ENCODE assay signal across 8 mouse cellular contexts in genomic region chr19:16779786-16780185, GRCm38 (mm10). TPM values are rescaled to one million over a fixed set of nuclear protein-coding genes. Genes with fewer than 3 reads are reported as not detected.
DNase-seq lines count a peak whose midpoint lies in the region; ATAC-seq and TF ChIP-seq lines count a peak whose summit lies in the region.

No protein-coding gene starts in this region.

- peak overlapping the region; percentile 34; the same call in 1 of the 2 replicates for H3K27ac ChIP-seq in kidney, adult 2 months (ENCODE audit: insufficient read depth, low read depth, low read length)
- no peak overlapping the region for H3K27ac ChIP-seq in bone marrow, adult 2 months (ENCODE audit: control insufficient read depth, insufficient read depth, low read depth, low read length, poor library complexity)
- H3K27ac ChIP-seq in hindbrain, embryonic 12.5 days = no peak overlapping the region
- H3K27ac ChIP-seq in midbrain, embryonic 13.5 days = no peak overlapping the region

- peak overlapping the region; percentile 63 for H3K9ac ChIP-seq in hindbrain, embryonic 12.5 days
- H3K9ac ChIP-seq in midbrain, embryonic 13.5 days (replicated peaks) = peak overlapping the region; percentile 71

- no peaks in the 10 kb centered on the region; the same call in 1 of the 2 replicates for H3K4me1 ChIP-seq in kidney, adult 2 months (ENCODE audit: control insufficient read depth, insufficient read depth, low read length)
- no peaks in the 10 kb centered on the region; the same call in 1 of the 2 replicates for H3K4me1 ChIP-seq in bone marrow, adult 2 months (ENCODE audit: control insufficient read depth, insufficient read depth, low read length)
- H3K4me1 ChIP-seq in hindbrain, embryonic 12.5 days = peaks cover 8% of the 10 kb centered on the region; the same call in 1 of the 2 replicates
- peaks cover 14% of the 10 kb centered on the region for H3K4me1 ChIP-seq in midbrain, embryonic 13.5 days (replicated peaks)

- no peaks in the 10 kb centered on the region for H3K9me3 ChIP-seq in hindbrain, embryonic 12.5 days (replicated peaks)
- H3K9me3 ChIP-seq in midbrain, embryonic 13.5 days = no peaks in the 10 kb centered on the region

- 21% methylated on average over 8 of the region's 8 CpGs for WGBS in kidney, adult 2 months
- WGBS in bone marrow, adult 2 months = 10% methylated on average over 8 of the region's 8 CpGs
- WGBS in hindbrain, embryonic 12.5 days = 16% methylated on average over 8 of the region's 8 CpGs
- WGBS in midbrain, embryonic 13.5 days = 17% methylated on average over 8 of the region's 8 CpGs

- TF ChIP-seq POLR2A in kidney, adult 2 months (IDR thresholded peaks at IDR 0.05; ENCODE audit: low read depth, low read length) = no peak
- TF ChIP-seq POLR2A in bone marrow, adult 2 months (IDR thresholded peaks at IDR 0.05; ENCODE audit: borderline replicate concordance, control insufficient read depth, low read depth, low read length) = no peak

- no peak for DNase-seq in kidney, adult 2 months
- DNase-seq in kidney, adult 8-10 months = no peak
- DNase-seq in MN1 (ENCODE audit: low spot score) = no peak
- DNase-seq in adrenal gland, postnatal 4 days (ENCODE audit: low spot score in 2 of 2) = no peak
- DNase-seq in cerebellum, postnatal 10 days = no peak

- H3K36me3 ChIP-seq in kidney, adult 2 months (ENCODE audit: control insufficient read depth, insufficient read depth, low read length) = no peaks in the 10 kb centered on the region
- no peaks in the 10 kb centered on the region for H3K36me3 ChIP-seq in hindbrain, embryonic 12.5 days
- H3K36me3 ChIP-seq in midbrain, embryonic 13.5 days = no peaks in the 10 kb centered on the region

- peak overlapping the region; percentile 64 for H3K4me3 ChIP-seq in kidney, adult 2 months (ENCODE audit: insufficient read depth, low read depth, low read length)
- peak overlapping the region; percentile 90 for H3K4me3 ChIP-seq in bone marrow, adult 2 months (replicated peaks; ENCODE audit: control insufficient read depth, low read depth, low read length)
- H3K4me3 ChIP-seq in hindbrain, embryonic 12.5 days = peak overlapping the region; percentile 65
- peak overlapping the region; percentile 74 for H3K4me3 ChIP-seq in midbrain, embryonic 13.5 days (replicated peaks)

- ATAC-seq in hindbrain, embryonic 12.5 days (ENCODE audit: low FRiP score) = no peak
- ATAC-seq in midbrain, embryonic 13.5 days = no peak

- no peak for TF ChIP-seq CTCF in kidney, adult 2 months (conservative IDR thresholded peaks at IDR 0.05; ENCODE audit: insufficient read depth, insufficient read length, low read depth, low read length)
- TF ChIP-seq CTCF in bone marrow, adult 2 months (IDR thresholded peaks at IDR 0.05; ENCODE audit: control insufficient read depth, insufficient read depth, low read length) = no peak

- no peaks in the 10 kb centered on the region for H3K27me3 ChIP-seq in kidney, adult 2 months (replicated peaks; ENCODE audit: control insufficient read depth, insufficient read depth, low read length)
- peaks cover 13% of the 10 kb centered on the region for H3K27me3 ChIP-seq in hindbrain, embryonic 12.5 days
- H3K27me3 ChIP-seq in midbrain, embryonic 13.5 days = peaks cover 17% of the 10 kb centered on the region

- peak overlapping the region; percentile 96 for H3K4me2 ChIP-seq in hindbrain, embryonic 12.5 days (replicated peaks)
- peak overlapping the region; percentile 97 for H3K4me2 ChIP-seq in midbrain, embryonic 13.5 days (replicated peaks)

RNA-seq across cellular contexts. Expression of gene Vps13a, which starts 0.9 kb away (rescaled TPM):
- polyA plus RNA-seq in kidney, adult 2 months (2012; rRNA removed) = 3.5 and 4.2 TPM in 2 replicates
- polyA plus RNA-seq in bone marrow, adult 2 months (2011; ENCODE audit: insufficient read depth, insufficient read length, low replicate concordance, missing spikeins) = 20.1 and 25.3 TPM in 2 replicates
- polyA plus RNA-seq in hindbrain, embryonic 12.5 days (2016; fragmentation: Nextera tagmentation; extraction: Ambion mirVana) = 10.6 and 10.7 TPM in 2 replicates
- polyA plus RNA-seq in midbrain, embryonic 13.5 days (2015; fragmentation: Nextera tagmentation; extraction: Ambion mirVana) = 8.9 and 9.2 TPM in 2 replicates
- total RNA-seq in adrenal gland, postnatal 4 days (2021) = 10 to 100 TPM; 26.8 to 28.7 TPM
